Mouse (Mus musculus): ENCODE measurements at regions not wholly inside any gene's neighbourhood (a gene's known extent, or its start where the extent isn't known, plus 50 kb on each side); places are given as distances from the start of the nearest gene placed in this dataset.

DNA sequence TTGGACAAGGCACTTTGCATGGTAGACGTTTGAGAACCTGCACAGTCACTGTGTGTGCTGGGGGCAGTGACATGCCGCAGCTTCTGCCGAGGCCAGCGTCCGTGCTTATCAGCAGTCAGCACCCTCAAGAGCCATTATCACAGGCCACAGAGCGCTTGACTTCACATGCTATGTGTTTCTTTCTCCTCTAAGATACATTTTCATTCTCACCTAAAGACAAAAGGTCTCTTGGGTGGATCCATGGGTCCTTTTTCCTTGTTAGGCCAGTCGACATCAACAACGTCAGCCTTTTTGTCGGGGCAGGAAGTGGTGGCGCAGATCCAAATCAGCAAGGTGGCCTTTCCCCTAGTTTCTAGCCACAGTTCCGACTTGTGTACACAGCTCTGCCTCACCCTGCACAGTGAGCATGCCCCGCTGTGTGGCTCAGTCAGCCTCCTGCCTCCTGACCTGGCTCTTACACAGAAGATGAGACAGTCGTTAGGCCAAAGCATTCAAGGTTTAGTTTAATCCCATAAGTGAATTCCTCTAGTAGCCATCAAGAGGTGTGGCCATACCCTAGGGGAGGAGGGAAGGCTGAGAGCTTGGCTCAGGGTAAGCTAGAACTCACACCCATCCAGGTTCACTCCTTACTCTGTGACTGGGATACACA is 134.1 kb upstream of the Teddm2 start:
- peak; percentile 28 for TF ChIP-seq CTCF (IDR thresholded peaks at IDR 0.05; ENCODE audit: low read depth)
- peak; percentile 93 for TF ChIP-seq EP300 (IDR thresholded peaks at IDR 0.05; ENCODE audit: low read depth)
